Mouse (Mus musculus) C2C12 (cell line): ENCODE data around the gene Rnf17.

Experiments
- CEBPB ChIP-seq: IDR thresholded peaks from one replicate; pipeline ENCODE4 v1.6.1; 2011; ENCODE audit warnings: low read depth, mild to moderate bottlenecking, control low read depth, moderate library complexity
- CTCF ChIP-seq: IDR thresholded peaks from one replicate; pipeline ENCODE4 v1.5.1; 2011; ENCODE audit not compliant: control insufficient read depth, insufficient read depth, insufficient read length
- FOSL1 ChIP-seq: IDR thresholded peaks from one replicate; pipeline ENCODE4 v1.8.0; 2011; ENCODE audit warnings: mild to moderate bottlenecking, low read length; ENCODE audit not compliant: poor library complexity, insufficient read depth, severe bottlenecking
- MAX ChIP-seq: IDR thresholded peaks from one replicate; pipeline ENCODE4 v1.6.1; 2011; ENCODE audit warnings: mild to moderate bottlenecking, control low read depth
- MYOD1 ChIP-seq: IDR thresholded peaks from one replicate; pipeline ENCODE4 v1.6.1; 2011; ENCODE audit warnings: low read depth; ENCODE audit not compliant: control insufficient read depth, insufficient read length

DNA sequence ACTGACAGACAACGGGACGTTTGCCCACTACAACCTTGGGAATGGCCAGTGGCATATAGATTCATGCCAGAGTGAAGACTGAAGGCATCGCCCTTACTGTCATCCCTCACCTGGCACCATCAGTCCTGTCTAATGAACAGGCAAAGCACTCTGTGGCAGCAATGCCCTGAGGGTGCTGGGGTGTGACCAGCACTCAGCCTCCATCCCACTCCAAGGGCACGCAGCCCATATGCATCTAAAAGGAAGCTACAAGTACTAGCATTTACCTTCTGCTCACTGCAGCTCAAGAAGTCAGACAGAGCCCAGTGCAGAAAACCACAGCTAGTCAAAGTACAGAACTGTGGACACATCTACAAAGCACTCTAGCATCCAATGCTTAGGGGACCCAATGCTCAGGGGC is 143.1 kb downstream of the Rnf17 start:
- TF ChIP-seq CTCF (no peak), MYOD1 (no peak), MAX (no peak), FOSL1 (no peak), CEBPB (no peak)
